Mouse (Mus musculus): Measurements from ENCODE around the gene Arhgap25. TPM values are rescaled to one million over a fixed set of nuclear protein-coding genes. Genes with fewer than 3 reads are reported as not detected.

Arhgap25 gene
- total and polyA plus RNA-seq, 3 experiments, result 3.4 to 5.2 TPM; not detected in 1

- TF ChIP-seq GABPA (IDR thresholded peaks at IDR 0.05; ENCODE audit: low read depth, low read length), result no peak
- TF ChIP-seq RAD21 (IDR thresholded peaks at IDR 0.05; ENCODE audit: low read depth, low read length), result no peak
- TF ChIP-seq POLR2AphosphoS5 (IDR thresholded peaks at IDR 0.05; ENCODE audit: borderline replicate concordance, low read depth, low read length), result no peak
- TF ChIP-seq TBP (IDR thresholded peaks at IDR 0.05; ENCODE audit: low read depth, low read length), result peak; percentile 72
Observed at GRCm38 (mm10) chr6:87532953-87533710, at the start of gene Arhgap25 (continued).

GRCm38 (mm10) chr6:87582456-87582855 is 49.4 kb upstream of the Arhgap25 start:
- peak; percentile 65 for DNase-seq (ENCODE audit: low read depth, low spot score)
- H3K36me3 ChIP-seq (ENCODE audit: control insufficient read depth in 1 of 2, insufficient read depth in 2 of 2, low read length in 2 of 2), result peaks cover 0 to 13% of the 10 kb centered on the region in 2 experiments; a peak in 2 of 4 replicates
- H3K9me3 ChIP-seq (replicated peaks; ENCODE audit: insufficient read depth, low read length), result no peaks in the 10 kb centered on the region
- no peak overlapping the region for H3K4me3 ChIP-seq (ENCODE audit: control insufficient read depth in 1 of 2, insufficient read depth in 1 of 2, low read depth in 2 of 2, low read length in 2 of 2)
- peaks cover 3 to 25% of the 10 kb centered on the region in 2 experiments; a peak in 2 of 4 replicates for H3K4me1 ChIP-seq (ENCODE audit: control insufficient read depth in 1 of 2, insufficient read depth in 2 of 2, low read length in 2 of 2)
- H3K27ac ChIP-seq (ENCODE audit: control insufficient read depth, low read depth, low read length), result peak overlapping the region; percentile 68
- H3K79me2 ChIP-seq (ENCODE audit: control insufficient read depth, insufficient read depth, low read length, poor library complexity), result no peaks in the 10 kb centered on the region
- H3K27me3 ChIP-seq (ENCODE audit: control insufficient read depth in 1 of 2, insufficient read depth in 2 of 2, low read length in 2 of 2), result no peaks in the 10 kb centered on the region
- peak overlapping the region; percentile 15 for H3K9ac ChIP-seq (ENCODE audit: control insufficient read depth, low read depth, low read length, poor library complexity, severe bottlenecking)
- TF ChIP-seq RAD21 (IDR thresholded peaks at IDR 0.05; ENCODE audit: low read depth, low read length) (no peak), EP300 (IDR thresholded peaks at IDR 0.05; ENCODE audit: low read depth in 1 of 2, low read length in 2 of 2) (peak; percentile 60 to 63), SIN3A (IDR thresholded peaks at IDR 0.05; ENCODE audit: low read length) (peak; percentile 62), ETS1 (IDR thresholded peaks at IDR 0.05; ENCODE audit: low read depth, low read length) (peak; percentile 77), ZMIZ1 (IDR thresholded peaks at IDR 0.05; ENCODE audit: low read depth, low read length) (no peak), USF1 (IDR thresholded peaks at IDR 0.05; ENCODE audit: low read depth, low read length) (no peak), CHD1 (IDR thresholded peaks at IDR 0.05; ENCODE audit: low read depth, low read length) (no peak), MYB (IDR thresholded peaks at IDR 0.05; ENCODE audit: low read depth, low read length) (no peak), GABPA (IDR thresholded peaks at IDR 0.05; ENCODE audit: low read depth, low read length) (no peak), BHLHE40 (IDR thresholded peaks at IDR 0.05; ENCODE audit: borderline replicate concordance, low read depth, low read length) (peak; percentile 86), UBTF (IDR thresholded peaks at IDR 0.05; ENCODE audit: borderline replicate concordance, insufficient read depth, low read depth, low read length) (no peak), POLR2A (IDR thresholded peaks at IDR 0.05; ENCODE audit: control insufficient read depth in 1 of 2, insufficient read depth in 1 of 2, low read depth in 1 of 2, low read length in 2 of 2, poor library complexity in 1 of 2) (no peak), E2F4 (IDR thresholded peaks at IDR 0.05; ENCODE audit: borderline replicate concordance, low read depth, low read length) (no peak), MAZ (IDR thresholded peaks at IDR 0.05; ENCODE audit: low read depth, low read length) (no peak), ELF1 (IDR thresholded peaks at IDR 0.05; ENCODE audit: low read depth, low read length) (no peak), ZC3H11A (IDR thresholded peaks at IDR 0.05; ENCODE audit: low read depth, low read length) (no peak), POLR2AphosphoS2 (IDR thresholded peaks at IDR 0.05; ENCODE audit: low read length) (no peak), NELFE (IDR thresholded peaks at IDR 0.05; ENCODE audit: low read depth, low read length) (no peak), JUND (IDR thresholded peaks at IDR 0.05; ENCODE audit: low read depth, low read length) (no peak), ZNF384 (IDR thresholded peaks at IDR 0.05; ENCODE audit: low read depth, low read length) (peak; percentile 94), POLR2AphosphoS5 (IDR thresholded peaks at IDR 0.05; ENCODE audit: borderline replicate concordance, low read depth, low read length) (no peak), TCF12 (IDR thresholded peaks at IDR 0.05; ENCODE audit: low read depth, low read length) (peak; percentile 76), TBP (IDR thresholded peaks at IDR 0.05; ENCODE audit: low read depth, low read length) (no peak), RCOR1 (IDR thresholded peaks at IDR 0.05; ENCODE audit: low read depth, low read length) (peak; percentile 74), MYC (IDR thresholded peaks at IDR 0.05; ENCODE audit: low read depth, low read length) (peak; percentile 46; the same call in 1 of the 2 replicates), CHD2 (IDR thresholded peaks at IDR 0.05; ENCODE audit: low read length) (no peak), MAFK (IDR thresholded peaks at IDR 0.05; ENCODE audit: borderline replicate concordance, low read depth, low read length) (no peak), GATA1 (IDR thresholded peaks at IDR 0.05; ENCODE audit: low read depth, low read length) (peak; percentile 44; the same call in 1 of the 2 replicates), MEF2A (IDR thresholded peaks at IDR 0.05; ENCODE audit: extremely low read depth, insufficient replicate concordance, low read depth, low read length, poor library complexity, severe bottlenecking) (no peak), MXI1 (IDR thresholded peaks at IDR 0.05; ENCODE audit: low read depth, low read length) (peak; percentile 62), TAL1 (IDR thresholded peaks at IDR 0.05; ENCODE audit: low read length) (no peak), HCFC1 (IDR thresholded peaks at IDR 0.05; ENCODE audit: low read depth, low read length) (no peak), CTCF (IDR thresholded peaks at IDR 0.05 in 2 of 3, conservative IDR thresholded peaks at IDR 0.05 in 1 of 3; ENCODE audit: control insufficient read depth in 1 of 3, insufficient read depth in 1 of 3, low read depth in 2 of 3, low read length in 3 of 3, poor library complexity in 1 of 3, severe bottlenecking in 1 of 3) (no peak)

Measured in MEL (cell line).